Mouse (Mus musculus): ENCODE data around the gene Ap2s1.
"Not testable (repeated sequence)": the region's sequence is repeated elsewhere in the genome, so short reads cannot be mapped to it uniquely, and the experiment has no call there.

Ap2s1 gene

DNA sequence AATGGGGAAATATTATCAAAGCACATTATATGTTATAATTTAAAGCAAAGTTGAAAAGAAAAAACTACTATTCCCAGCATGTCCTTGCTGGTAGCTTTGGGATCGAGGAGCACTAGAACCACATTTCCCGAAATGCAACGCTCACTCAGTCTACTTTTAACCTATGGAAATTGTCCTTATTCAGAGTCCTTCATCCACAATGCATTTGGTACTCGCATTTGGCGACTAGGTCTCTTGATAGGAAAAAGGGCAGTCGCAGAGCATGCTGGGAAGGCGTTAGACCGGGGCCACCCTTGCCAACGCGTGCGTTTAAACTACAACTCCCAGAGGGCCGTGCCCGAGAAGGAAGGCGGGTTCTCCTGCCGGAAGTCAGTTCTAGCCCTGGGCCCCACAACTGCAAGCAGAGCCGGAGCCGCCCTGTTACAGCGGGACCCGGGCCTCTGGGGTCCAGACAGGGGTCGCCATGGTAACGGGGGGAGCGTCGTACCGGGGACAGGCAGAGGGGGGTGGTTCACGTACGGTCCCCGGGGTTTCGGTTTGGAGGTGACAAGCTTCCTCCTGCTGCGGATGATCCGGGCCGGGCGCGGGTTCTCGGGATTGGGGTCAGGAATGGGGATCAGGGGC is at the start of gene Ap2s1:
Ap2s1 (plus strand) TSS at position 338 of the 624 bp plus-strand sequence.
- peak; percentile 88 to 92 for DNase-seq (ENCODE audit: low spot score in 2 of 2)

GRCm38 (mm10) chr7:16689196-16689595 is 49.0 kb upstream of the Ap2s1 start:
- DNase-seq (ENCODE audit: low spot score in 2 of 2) = no peak

DNA sequence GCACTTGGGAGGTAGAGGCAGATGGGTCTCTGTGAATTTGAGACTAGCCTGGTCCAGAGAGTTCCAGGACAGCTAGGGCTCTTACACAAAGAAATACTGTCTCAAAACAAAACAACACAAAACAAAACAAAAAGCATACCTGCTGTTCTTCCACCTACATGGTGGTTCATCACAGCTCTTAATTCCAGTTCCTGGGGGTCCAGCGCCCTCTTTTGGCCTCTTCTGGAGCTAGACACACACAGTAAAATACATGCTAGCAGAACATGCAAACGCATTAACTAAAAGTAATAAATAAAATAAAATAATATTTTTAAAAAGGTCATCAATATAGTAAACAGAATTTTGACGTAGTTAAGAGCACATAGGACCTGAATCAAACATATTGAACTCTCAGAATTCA is 43.2 kb upstream of the Ap2s1 start:
- DNase-seq (ENCODE audit: low spot score in 2 of 2) = peak; percentile 25 to 36

GRCm38 (mm10) chr7:16699042-16699441 is 39.2 kb upstream of the Ap2s1 start:
- DNase-seq (ENCODE audit: low spot score in 2 of 2) = peak in 1 of 2 experiments; percentile 10

GRCm38 (mm10) chr7:16700583-16700982 is 37.6 kb upstream of the Ap2s1 start:
- DNase-seq (ENCODE audit: low spot score in 2 of 2) = no peak

DNA sequence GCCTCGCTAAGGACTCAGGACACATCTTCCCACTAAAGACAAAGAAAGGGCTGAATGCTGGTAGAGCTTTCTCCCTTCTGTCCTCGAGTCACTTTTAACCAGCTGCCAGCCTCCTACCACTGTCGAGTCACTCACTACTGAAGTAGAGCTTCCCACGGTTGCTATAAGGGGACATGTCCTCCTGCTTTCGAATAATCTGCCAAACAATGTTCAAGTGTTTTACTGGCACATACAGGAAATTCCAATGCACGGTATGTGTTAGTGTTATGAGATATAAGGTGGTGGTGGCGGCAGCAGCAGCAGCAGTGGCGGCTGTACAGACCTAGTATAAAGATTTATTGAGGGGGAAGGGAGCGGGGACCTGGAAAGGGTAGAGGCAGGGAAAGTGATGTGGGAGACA is 31.8 kb upstream of the Ap2s1 start:
- no peak for DNase-seq (ENCODE audit: low spot score in 2 of 2)

DNA sequence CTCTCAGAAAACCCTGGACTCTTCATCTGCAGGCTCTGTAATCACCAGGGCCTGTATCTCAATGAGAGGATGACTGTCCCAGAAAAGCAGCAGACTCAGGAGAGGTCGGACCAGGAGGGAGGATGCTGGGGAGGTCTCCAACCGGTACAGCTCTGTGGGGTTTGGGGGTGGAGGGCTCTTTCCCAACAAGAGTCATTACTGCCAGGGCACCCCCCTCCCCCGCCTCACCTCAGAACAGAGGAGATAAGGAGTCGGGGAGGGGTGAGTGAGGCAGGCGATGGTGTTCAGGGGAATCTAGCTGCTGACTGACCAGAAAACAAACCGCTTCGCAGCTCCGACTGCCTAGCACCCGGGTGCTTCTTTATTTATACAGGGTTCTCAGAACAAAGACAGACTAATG is 30.0 kb upstream of the Ap2s1 start:
- no peak for DNase-seq (ENCODE audit: low spot score in 2 of 2)

DNA sequence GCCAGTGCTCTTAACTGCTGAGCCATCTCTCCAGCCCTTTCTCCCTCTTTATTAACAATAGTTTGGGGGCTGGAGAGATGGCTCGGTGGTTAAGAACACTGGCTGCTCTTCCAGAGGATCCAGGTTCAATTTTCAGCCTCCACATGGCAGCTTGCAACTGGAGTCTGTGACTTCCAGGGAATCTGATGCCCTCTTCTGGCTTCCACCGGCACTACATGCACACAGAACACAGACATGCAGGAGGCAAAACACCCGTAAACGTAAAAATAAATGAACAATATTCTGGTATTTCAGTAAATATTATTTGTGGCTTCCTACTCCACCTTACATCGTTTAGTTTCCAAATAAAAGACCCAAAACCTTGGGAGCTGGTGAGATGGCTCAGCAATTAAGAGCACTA is 27.6 kb upstream of the Ap2s1 start:
- no peak for DNase-seq (ENCODE audit: low spot score in 2 of 2)

DNA sequence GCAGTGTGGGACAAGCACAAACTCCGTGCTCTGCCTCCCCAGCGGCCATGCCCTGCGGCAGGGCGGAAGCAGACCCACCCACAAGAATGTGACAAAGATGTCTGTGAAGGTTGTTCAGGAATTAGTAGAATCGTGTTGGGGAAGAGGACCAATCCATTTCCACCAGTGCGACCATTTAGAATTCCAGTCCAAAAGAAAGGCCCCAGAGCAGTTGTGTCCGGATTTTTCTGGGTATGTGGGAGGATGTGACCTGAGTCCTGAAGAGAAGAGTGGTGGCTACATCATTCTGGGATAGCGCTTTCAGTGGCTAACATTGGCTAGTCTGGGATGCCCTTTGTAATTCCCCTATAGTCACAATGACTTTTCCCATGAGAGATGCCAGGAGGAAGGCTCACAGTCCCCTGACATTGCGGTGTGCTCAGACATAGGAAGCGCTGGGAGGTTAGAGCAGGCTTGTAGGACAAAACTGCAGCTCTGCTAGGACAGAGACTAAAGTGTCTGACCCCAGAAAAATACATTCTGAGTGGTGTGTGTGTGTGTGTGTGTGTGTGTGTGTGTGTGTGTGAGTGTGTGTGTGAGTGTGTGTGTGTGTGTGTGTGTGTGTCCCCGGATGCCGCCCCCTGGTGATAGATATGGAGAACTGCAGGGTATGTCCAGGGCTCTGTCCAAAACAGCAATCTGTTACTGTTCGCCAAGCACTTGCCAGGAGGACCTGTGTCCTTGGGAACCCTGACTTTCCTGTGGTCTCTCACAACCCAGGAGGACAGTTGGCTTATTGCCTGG is 25.4 kb upstream of the Ap2s1 start:
- no peak for DNase-seq (ENCODE audit: low spot score in 2 of 2)

GRCm38 (mm10) chr7:16716456-16717152 is 21.6 kb upstream of the Ap2s1 start:
- not testable (repeated sequence) for DNase-seq (ENCODE audit: low spot score in 2 of 2)

- no peak for DNase-seq (ENCODE audit: low spot score in 2 of 2)
Measured at GRCm38 (mm10) chr7:16721629-16722028, 16.6 kb upstream of the Ap2s1 start, which contains the start of gene Ceacam9. Ceacam9 (plus strand) TSS chr7:16721929.

GRCm38 (mm10) chr7:16722490-16722889 is 15.7 kb upstream of the Ap2s1 start:
- not testable (repeated sequence) for DNase-seq (ENCODE audit: low spot score in 2 of 2)

GRCm38 (mm10) chr7:16728596-16729348 is 9.4 kb upstream of the Ap2s1 start:
- DNase-seq (ENCODE audit: low spot score in 2 of 2) = peak; percentile 36 to 71

DNA sequence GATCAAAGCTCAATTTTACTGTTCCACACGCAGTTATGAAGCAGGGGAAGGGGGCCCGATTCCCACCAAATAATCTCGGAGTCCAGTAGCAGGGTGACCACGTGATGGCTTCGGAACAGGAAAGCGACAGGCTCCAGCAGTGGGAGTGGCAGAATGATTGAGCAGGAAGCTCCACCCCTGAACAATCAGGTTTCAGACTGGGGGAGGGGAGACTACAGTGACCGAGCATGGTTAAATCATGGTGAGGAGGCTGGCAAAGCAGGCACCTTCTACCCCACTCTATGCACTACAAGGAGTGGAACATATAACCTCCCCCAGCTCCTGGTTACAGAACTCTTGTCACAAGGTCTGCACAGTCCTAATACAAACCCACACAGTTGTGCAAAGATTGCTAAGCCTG is 8.6 kb upstream of the Ap2s1 start:
- DNase-seq (ENCODE audit: low spot score in 2 of 2) = not testable (repeated sequence)

DNA sequence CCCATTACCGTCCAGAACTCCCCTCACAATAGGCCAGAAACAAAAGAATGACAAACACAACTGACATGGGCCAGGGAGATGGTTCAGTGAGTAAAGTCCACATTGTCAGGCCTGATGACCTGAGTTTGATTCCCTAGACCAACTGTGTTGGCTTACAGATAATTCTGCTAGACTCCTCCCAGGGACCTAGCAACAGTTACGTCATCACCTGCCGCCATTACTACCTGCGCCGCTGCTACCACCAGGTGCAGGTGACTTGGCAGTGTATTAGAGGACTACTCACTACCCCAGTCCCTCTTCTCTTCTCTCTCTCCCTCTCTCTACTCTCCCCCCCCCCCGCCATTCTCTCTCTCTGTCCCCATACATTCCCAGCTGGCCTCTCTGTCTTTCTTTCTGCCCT is 7.4 kb upstream of the Ap2s1 start:
- no peak for DNase-seq (ENCODE audit: low spot score in 2 of 2)

- no peak for DNase-seq (ENCODE audit: low spot score in 2 of 2)
Measured at GRCm38 (mm10) chr7:16731893-16732422, 6.3 kb upstream of the Ap2s1 start.

- no peak for DNase-seq (ENCODE audit: low spot score in 2 of 2)
Measured at GRCm38 (mm10) chr7:16737606-16738072, 571 bp upstream of the Ap2s1 start.

DNA sequence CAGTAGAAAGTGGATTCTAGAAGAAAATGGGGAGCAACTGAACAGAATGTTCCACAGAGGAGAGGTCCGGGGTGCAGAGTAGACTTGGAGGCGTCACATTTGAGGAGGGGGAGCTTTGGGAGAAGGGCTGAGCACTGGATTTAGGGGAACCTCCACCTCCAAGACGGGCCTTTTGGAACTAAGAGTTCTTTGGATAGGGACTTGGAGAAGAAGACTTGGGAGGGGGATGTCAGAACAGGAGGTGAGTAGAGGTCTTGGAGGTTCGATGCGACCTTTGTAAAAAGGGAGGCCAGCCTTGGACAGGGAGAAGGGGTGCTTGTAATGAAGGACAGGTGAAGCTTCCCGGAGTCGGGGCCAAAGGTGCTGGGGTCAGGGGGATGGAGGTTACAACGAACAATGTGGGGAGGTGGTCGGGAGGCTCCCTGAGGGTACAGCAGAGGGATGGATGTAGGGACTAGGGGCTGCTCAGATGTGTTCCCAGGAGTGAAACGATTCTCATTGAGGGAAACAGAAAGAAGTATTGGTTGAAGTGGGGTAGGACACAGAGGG is 920 bp downstream of the Ap2s1 start:
- no peak for DNase-seq (ENCODE audit: low spot score in 2 of 2)

DNA sequence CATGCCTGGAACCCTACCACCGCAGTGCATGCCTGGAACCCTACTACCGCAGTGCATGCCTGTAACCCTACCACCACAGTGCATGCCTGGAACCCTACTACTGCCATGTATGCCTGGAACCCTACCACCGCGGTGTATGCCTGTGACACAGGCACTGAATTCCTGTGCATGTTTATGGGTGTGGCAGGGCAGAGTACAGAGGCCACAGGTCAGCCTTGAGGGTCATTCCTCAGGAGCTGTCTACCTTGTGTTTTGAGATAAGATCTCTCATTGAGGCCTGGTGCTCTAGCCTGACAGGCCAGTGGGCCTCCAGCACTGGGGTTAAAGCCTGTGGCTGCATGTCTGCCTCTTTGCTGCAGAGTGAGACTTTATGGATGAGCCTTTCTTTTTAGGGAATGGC is 7.2 kb downstream of the Ap2s1 start:
- no peak for DNase-seq (ENCODE audit: low spot score in 2 of 2)

- DNase-seq (ENCODE audit: low spot score in 2 of 2) = peak; percentile 21 to 39
Measured at GRCm38 (mm10) chr7:16746093-16746492, 7.9 kb downstream of the Ap2s1 start.

DNA sequence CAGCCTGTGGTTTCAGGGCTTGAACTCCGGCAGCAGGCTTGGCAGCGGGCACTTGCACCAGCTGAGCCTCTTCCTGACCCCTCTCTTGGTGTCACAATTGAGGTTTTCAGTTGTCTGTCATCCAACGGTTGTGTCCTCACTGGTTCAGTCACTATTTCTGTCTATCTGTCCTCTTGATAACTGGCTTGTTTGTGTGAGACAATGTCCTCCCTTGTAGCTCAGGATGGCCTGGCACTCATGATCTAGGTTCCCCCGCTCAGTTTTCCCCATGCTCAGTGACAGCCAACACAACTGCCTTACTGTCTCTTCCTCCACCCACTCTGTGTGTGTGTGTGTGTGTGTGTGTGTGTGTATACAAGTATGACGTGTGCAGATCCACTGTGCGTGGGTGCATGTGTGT is 9.4 kb downstream of the Ap2s1 start:
- DNase-seq (ENCODE audit: low spot score in 2 of 2) = no peak
